Mouse (Mus musculus) liver, embryonic 13.5 days (tissue): ENCODE results near the gene Aldh3a1. TPM values are rescaled to one million over a fixed set of nuclear protein-coding genes. Genes with fewer than 3 reads are reported as not detected.

Experiments used
- ATAC-seq: fragments of 200-750 bp; cut with Nextera tagmentation; 2 replicates; pipeline ENCODE4 v1.8.0; 2017; ENCODE audit warnings: low read depth, mild to moderate bottlenecking, moderate number of reproducible peaks, moderate library complexity
- DNase-seq: peaks from one replicate; pipeline ENCODE4 v3.0.0; 2022
- H3K27ac ChIP-seq: fragments of 300-500 bp; sonication (generic); 2 replicates; pipeline ENCODE4 v1.5.1; 2015; ENCODE audit warnings: moderate library complexity, mild to moderate bottlenecking, inconsistent platforms
- H3K27me3 ChIP-seq: fragments of 300-500 bp; sonication (generic); 2 replicates; pipeline ENCODE4 v1.6.1; 2015; ENCODE audit warnings: mild to moderate bottlenecking, inconsistent platforms
- H3K36me3 ChIP-seq: fragments of 300-500 bp; sonication (generic); 2 replicates; pipeline ENCODE4 v1.6.1; 2015; ENCODE audit warnings: mild to moderate bottlenecking, inconsistent platforms
- H3K4me1 ChIP-seq: fragments of 300-500 bp; sonication (generic); replicated peaks from 2 replicates; pipeline ENCODE4 v1.6.1; 2015; ENCODE audit warnings: inconsistent platforms
- H3K4me2 ChIP-seq: fragments of 300-500 bp; sonication (generic); 2 replicates; pipeline ENCODE4 v1.6.1; 2015; ENCODE audit warnings: inconsistent platforms, mild to moderate bottlenecking, moderate library complexity
- H3K4me3 ChIP-seq: fragments of 300-500 bp; sonication (generic); replicated peaks from 2 replicates; pipeline ENCODE4 v1.5.1; 2015; ENCODE audit warnings: mild to moderate bottlenecking, inconsistent platforms
- H3K9ac ChIP-seq: fragments of 300-500 bp; sonication (generic); 2 replicates; pipeline ENCODE4 v1.6.1; 2015; ENCODE audit warnings: mild to moderate bottlenecking, inconsistent platforms
- H3K9me3 ChIP-seq: fragments of 300-500 bp; sonication (generic); replicated peaks from 2 replicates; pipeline ENCODE4 v1.6.1; 2016; ENCODE audit warnings: inconsistent platforms
- WGBS: fragments of 180-500 bp; shearing (Covaris S2); methylation state at CpG from one replicate; pipeline ENCODE4 v1.1.7; 2015; ENCODE audit not compliant: insufficient replicate concordance; 5-methylcytosine and 5-hydroxymethylcytosine counted together
- polyA plus RNA-seq: library from polyadenylated mRNA; unstranded; fragments of >200 nt; fragmentation: Nextera tagmentation; extraction: Ambion mirVana; gene quantifications from 2 replicates; pipeline ENCODE4 v1.2.1, GENCODE M21; 2015

Gene Aldh3a1
- polyA plus RNA-seq, 1 experiment from 2014 or later = 0.06 TPM

DNA sequence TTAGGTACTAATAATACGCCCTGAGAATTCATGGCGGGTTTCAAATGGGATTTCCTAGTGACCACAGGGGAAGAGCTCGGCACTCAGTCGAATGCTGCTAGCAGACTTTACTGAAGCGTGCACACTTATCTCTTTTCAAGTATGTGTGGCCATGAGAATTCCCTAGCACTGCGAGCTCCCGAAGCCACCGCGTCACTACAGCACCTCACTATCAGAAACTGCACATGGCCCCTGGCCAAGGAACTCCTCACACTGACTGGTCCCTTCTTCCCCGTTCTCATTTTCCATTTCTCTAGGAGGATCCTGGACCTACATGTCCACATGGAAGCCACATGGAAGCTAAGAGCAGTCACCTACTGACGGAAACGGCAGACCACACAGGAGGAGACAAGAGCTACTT, 45.5 kb downstream of the Aldh3a1 start:
- no peak overlapping the region for H3K4me2 ChIP-seq
- no peak overlapping the region for H3K4me3 ChIP-seq
- no peak for ATAC-seq
- peaks cover 62% of the 10 kb centered on the region for H3K36me3 ChIP-seq
- no peak overlapping the region for H3K27ac ChIP-seq
- H3K9ac ChIP-seq = no peak overlapping the region
- no peak for DNase-seq
- no peaks in the 10 kb centered on the region for H3K9me3 ChIP-seq
- H3K4me1 ChIP-seq = 0 out of 2 replicates have a peak, but pooled peaks cover 4% of the 10 kb centered on the region
- H3K27me3 ChIP-seq = no peaks in the 10 kb centered on the region
- WGBS = 74% methylated on average over 12 of the region's 12 CpGs

DNA sequence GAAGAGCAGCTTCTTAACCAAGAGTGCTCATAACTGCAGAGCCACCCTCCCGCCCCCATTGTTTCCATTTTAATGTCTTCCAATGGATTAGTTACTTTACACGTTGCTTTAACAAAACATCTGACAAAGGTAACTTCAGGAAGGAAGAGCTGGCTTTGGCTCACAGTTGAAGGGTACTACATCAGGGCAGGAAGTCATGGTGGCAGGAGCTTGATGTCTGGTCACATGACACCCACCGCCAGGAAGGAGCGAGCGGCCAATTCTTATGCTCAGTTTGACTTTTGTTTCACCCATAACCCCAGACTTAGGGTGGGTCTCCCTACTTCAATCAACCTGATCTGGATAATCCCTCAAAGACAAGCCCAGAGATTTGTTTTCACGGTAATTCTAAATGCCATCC, 51.8 kb downstream of the Aldh3a1 start:
- Histone ChIP-seq H3K4me3 (no peak overlapping the region), H3K36me3 (peaks cover 70% of the 10 kb centered on the region), H3K4me1 (peaks cover 4% of the 10 kb centered on the region; the same call in 1 of the 2 replicates), H3K27me3 (no peaks in the 10 kb centered on the region), H3K4me2 (no peak overlapping the region), H3K9ac (no peak overlapping the region), H3K27ac (no peak overlapping the region), H3K9me3 (no peaks in the 10 kb centered on the region)
- 82% methylated on average over 6 of the region's 6 CpGs for WGBS
- DNase-seq = no peak
- no peak for ATAC-seq

DNA sequence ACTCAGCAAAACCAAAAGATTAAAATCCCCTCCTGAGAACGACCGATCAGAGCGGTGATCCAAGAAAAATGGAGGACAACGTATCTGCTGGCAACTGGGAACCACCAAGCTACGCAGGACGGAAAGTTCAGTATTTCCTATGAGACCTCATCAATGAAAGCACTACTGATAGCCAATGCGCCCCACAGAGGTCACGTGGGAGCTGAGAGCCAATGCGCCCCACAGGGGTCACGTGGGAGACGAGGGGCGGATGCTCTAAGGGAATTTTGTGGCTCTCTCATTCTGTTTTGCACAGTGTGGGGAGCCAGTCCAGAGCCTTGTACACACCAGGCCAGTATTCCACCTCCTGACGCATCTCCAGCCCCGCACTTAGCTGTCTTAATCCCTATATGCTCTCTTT, 55.2 kb downstream of the Aldh3a1 start:
- Histone ChIP-seq H3K36me3 (peaks cover 59% of the 10 kb centered on the region), H3K4me3 (no peak overlapping the region), H3K9ac (no peak overlapping the region), H3K9me3 (no peaks in the 10 kb centered on the region), H3K27ac (no peak overlapping the region), H3K4me2 (no peak overlapping the region), H3K4me1 (peaks cover 28% of the 10 kb centered on the region), H3K27me3 (no peaks in the 10 kb centered on the region)
- 83% methylated on average over 14 of the region's 14 CpGs for WGBS
- no peak for DNase-seq
- no peak for ATAC-seq

DNA sequence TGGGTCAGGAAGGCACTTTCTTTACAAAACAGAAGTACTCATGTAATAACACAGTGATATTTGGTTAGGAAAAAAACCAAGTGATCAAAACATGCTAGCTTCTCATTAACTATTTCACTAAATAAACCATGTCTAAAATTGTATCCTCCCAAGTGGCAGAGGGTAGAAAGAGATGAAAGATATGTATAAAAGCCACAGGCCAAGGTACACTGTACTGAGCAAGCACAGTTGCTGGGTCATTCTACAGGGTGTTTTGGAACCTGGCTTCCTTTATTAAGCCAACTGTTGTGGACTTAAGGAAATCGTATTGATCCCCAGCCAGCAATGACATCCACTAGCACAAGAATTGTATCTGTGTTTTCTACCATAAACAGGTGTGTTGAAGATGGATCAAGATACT, 56.5 kb downstream of the Aldh3a1 start:
- ATAC-seq (no peak), DNase-seq (no peak)
- Histone ChIP-seq H3K27me3 (no peaks in the 10 kb centered on the region), H3K4me2 (no peak overlapping the region), H3K36me3 (peaks cover 47% of the 10 kb centered on the region), H3K9me3 (no peaks in the 10 kb centered on the region), H3K9ac (no peak overlapping the region), H3K4me1 (peaks cover 40% of the 10 kb centered on the region), H3K4me3 (no peak overlapping the region), H3K27ac (no peak overlapping the region)
- WGBS = 76% methylated on average over 1 of the region's 1 CpGs

DNA sequence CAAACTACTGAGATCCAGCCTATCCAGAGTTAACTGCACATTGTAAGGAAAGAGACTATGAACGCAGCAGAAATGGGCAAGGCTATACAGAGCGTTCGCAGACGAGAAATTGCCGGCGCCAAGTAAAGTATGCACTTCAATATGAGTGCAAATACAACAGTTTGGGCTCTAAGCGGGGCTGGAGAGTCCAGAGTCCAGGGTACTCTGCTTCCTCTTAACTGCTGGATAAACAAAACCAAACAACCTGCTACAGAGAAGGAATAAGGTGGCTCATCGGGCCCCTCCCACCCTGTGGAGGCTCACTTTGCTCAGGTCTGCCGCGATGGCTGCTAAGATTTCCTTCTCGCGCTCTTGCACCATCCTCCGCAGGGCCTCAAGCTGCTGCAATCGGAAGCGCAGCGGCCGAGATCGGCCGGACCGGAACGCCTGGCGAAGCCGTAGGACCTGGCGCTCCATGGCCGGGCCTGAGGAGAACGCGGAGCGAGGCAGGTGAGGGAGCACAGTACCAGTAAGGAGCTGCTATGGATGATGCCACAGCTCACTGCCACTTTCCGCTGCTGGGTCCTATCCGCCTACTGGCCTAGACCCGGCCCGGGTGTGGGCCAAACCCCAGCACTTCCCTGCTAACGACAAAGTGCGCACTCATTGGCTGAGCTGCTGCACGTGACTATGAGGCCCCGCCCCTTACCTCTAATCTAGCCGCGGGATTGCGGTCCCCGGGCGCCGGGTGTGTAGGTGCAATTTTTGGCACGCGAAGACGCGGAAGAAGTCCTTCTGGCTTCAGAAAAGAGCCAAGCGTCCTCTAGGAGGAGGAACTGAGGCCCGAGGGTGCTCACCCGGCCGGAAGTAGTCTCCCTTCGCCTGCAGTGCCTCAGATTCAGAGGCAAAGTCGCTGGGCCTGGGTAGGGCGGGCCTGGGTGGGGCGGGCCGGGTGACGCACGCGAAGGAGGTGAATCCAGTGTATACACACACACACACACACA, 59.5 kb downstream of the Aldh3a1 start, which contains the start of gene Aldh3a2:
Gene Aldh3a2 (minus strand): TSS at position 914 of the 983 bp plus-strand sequence.
- H3K9me3 ChIP-seq = no peaks in the 10 kb centered on the region
- DNase-seq = peak; percentile 93
- peaks cover 24% of the 10 kb centered on the region for H3K36me3 ChIP-seq
- no peaks in the 10 kb centered on the region for H3K27me3 ChIP-seq
- WGBS = under 1% methylated on average over 58 of the region's 58 CpGs
- peak within 1 kb of the TSS; percentile 84 for H3K9ac ChIP-seq
- peak within 1 kb of the TSS; percentile 91 for H3K27ac ChIP-seq
- ATAC-seq = peak; percentile 96
- peaks cover 50% of the 10 kb centered on the region for H3K4me1 ChIP-seq
- peak within 1 kb of the TSS; percentile 93 for H3K4me2 ChIP-seq
- peak within 1 kb of the TSS; percentile 80 for H3K4me3 ChIP-seq

Other genes with a start within 250 kb of the Aldh3a1 start
- 0.10 TPM in 1 of 2 replicates, not detected in the other for gene Kcnj12, start 185.0 kb upstream of the Aldh3a1 start, polyA plus RNA-seq
- gene Tnfrsf13b, start 80.8 kb upstream of the Aldh3a1 start, polyA plus RNA-seq = 2.9 and 3.3 TPM in 2 replicates
- 14.7 and 15.9 TPM in 2 replicates for gene Usp22, start 32.5 kb upstream of the Aldh3a1 start, polyA plus RNA-seq
- gene Aldh3a2, start 59.9 kb downstream of the Aldh3a1 start, polyA plus RNA-seq = 21.1 and 24.2 TPM in 2 replicates
- 0.06 and 0.09 TPM in 2 replicates for gene Slc47a2, start 135.3 kb downstream of the Aldh3a1 start, polyA plus RNA-seq
- gene Slc47a1, start 170.8 kb downstream of the Aldh3a1 start, polyA plus RNA-seq = 6.0 and 7.1 TPM in 2 replicates
- 0.06 and 0.09 TPM in 2 replicates for gene Rnf112, start 246.6 kb downstream of the Aldh3a1 start, polyA plus RNA-seq